Mouse (Mus musculus) effector memory CD4-positive, alpha-beta T cell, adult 7 months (primary cell): Measurements from ENCODE around the gene Gm3573. TPM values are rescaled to one million over a fixed set of nuclear protein-coding genes. Genes with fewer than 3 reads are reported as not detected.

Source experiments
- polyA plus RNA-seq: library from polyadenylated mRNA; unstranded; fragments of 100-300 nt; shearing (Covaris generic); gene quantifications from one replicate; pipeline ENCODE4 v1.2.1, GENCODE M21; 2017

The Gm3573 gene
- not detected for polyA plus RNA-seq

GRCm38 (mm10) chr14:42190691-42191090 is at the start of gene Gm3573:
TSS of gene Gm3573 (minus strand) at chr14:42190791.

GRCm38 (mm10) chr14:42162522-42162921 is 28.1 kb downstream of the Gm3573 start, which contains the start of gene Gm17027:
TSS of gene Gm17027 (minus strand) at chr14:42162622.

Other genes with a start within 250 kb of the Gm3573 start
- 0.43 TPM for gene 1700024B05Rik, start 246.8 kb downstream of the Gm3573 start, polyA plus RNA-seq
- gene Gm6401, start 222.9 kb downstream of the Gm3573 start, polyA plus RNA-seq: not detected
- not detected for gene Gm3543, start 207.5 kb downstream of the Gm3573 start, polyA plus RNA-seq
- gene Gm7951, start 73.4 kb downstream of the Gm3573 start, polyA plus RNA-seq: 0.27 TPM
- not detected for gene Gm17027, start 28.2 kb downstream of the Gm3573 start, polyA plus RNA-seq
- gene Gm17026, start 69.3 kb upstream of the Gm3573 start, polyA plus RNA-seq: not detected
- not detected for gene Gm9611, start 106.6 kb upstream of the Gm3573 start, polyA plus RNA-seq
- gene Gm7995, start 119.4 kb upstream of the Gm3573 start, polyA plus RNA-seq: not detected
- gene Gm8005, start 248.9 kb upstream of the Gm3573 start, polyA plus RNA-seq: not detected